Mouse (Mus musculus) MEL (cell line): ENCODE results near the gene Entr1. TPM values are rescaled to one million over a fixed set of nuclear protein-coding genes. Genes with fewer than 3 reads are reported as not detected.
A peak's percentile ranks its signal among the peaks of the same experiment; 100 is the strongest.

Experiments used
- DNase-seq: peaks from one replicate; pipeline ENCODE4 v3.0.0; 2011; ENCODE audit warnings: low read depth, low spot score
- H3K27ac ChIP-seq: 2 replicates; pipeline ENCODE4 v1.5.1; 2012; ENCODE audit warnings: low read depth, mild to moderate bottlenecking, control low read depth, low read length, moderate library complexity; ENCODE audit not compliant: control insufficient read depth
- H3K27me3 ChIP-seq, 2 experiments: fragments of 150-350 bp in 1 of 2; sonication (generic) in 1 of 2; 2 replicates each; pipeline ENCODE4 v1.6.1; 2012; ENCODE audit warnings: low read length in 2 of 2, mild to moderate bottlenecking in 2 of 2, improper control_type of control experiment in 1 of 2, moderate library complexity in 1 of 2; ENCODE audit not compliant: insufficient read depth in 2 of 2, control insufficient read depth in 1 of 2
- H3K36me3 ChIP-seq, 2 experiments: 2 replicates each; pipeline ENCODE4 v1.6.1; 2012 to 2014; ENCODE audit warnings: low read length in 2 of 2, improper control_type of control experiment in 1 of 2, inconsistent platforms in 1 of 2, mild to moderate bottlenecking in 1 of 2; ENCODE audit not compliant: insufficient read depth in 2 of 2, control insufficient read depth in 1 of 2
- H3K4me1 ChIP-seq, 2 experiments: fragments of 150-350 bp in 1 of 2; sonication (generic) in 1 of 2; 2 replicates each; pipeline ENCODE4 v1.6.1; 2012; ENCODE audit warnings: low read length in 2 of 2, improper control_type of control experiment in 1 of 2, mild to moderate bottlenecking in 1 of 2; ENCODE audit not compliant: insufficient read depth in 2 of 2, control insufficient read depth in 1 of 2
- H3K4me3 ChIP-seq, 2 experiments: fragments of 150-350 bp in 1 of 2; sonication (generic) in 1 of 2; 2 replicates each; pipeline ENCODE4 v1.5.1; 2012; ENCODE audit warnings: low read depth in 2 of 2, low read length in 2 of 2, mild to moderate bottlenecking in 2 of 2, moderate library complexity in 2 of 2, control low read depth in 1 of 2, improper control_type of control experiment in 1 of 2; ENCODE audit not compliant: control insufficient read depth in 1 of 2, insufficient read depth in 1 of 2
- H3K79me2 ChIP-seq: 2 replicates; pipeline ENCODE4 v1.6.1; 2012; ENCODE audit warnings: mild to moderate bottlenecking, low read length, moderate library complexity; ENCODE audit not compliant: control insufficient read depth, poor library complexity, insufficient read depth
- H3K9ac ChIP-seq: 2 replicates; pipeline ENCODE4 v1.6.1; 2012; ENCODE audit warnings: low read depth, mild to moderate bottlenecking, control low read depth, low read length, moderate library complexity; ENCODE audit not compliant: control insufficient read depth, poor library complexity, severe bottlenecking
- H3K9me3 ChIP-seq: fragments of 150-350 bp; sonication (generic); replicated peaks from 2 replicates; pipeline ENCODE4 v1.6.1; 2012; ENCODE audit warnings: mild to moderate bottlenecking, low read length, improper control_type of control experiment, moderate library complexity; ENCODE audit not compliant: insufficient read depth
- ELF1 ChIP-seq: IDR thresholded peaks from 2 replicates; pipeline ENCODE4 v1.6.1; 2014; ENCODE audit warnings: low read depth, mild to moderate bottlenecking, inconsistent platforms, low read length, improper control_type of control experiment, moderate library complexity
- MAX ChIP-seq: IDR thresholded peaks from 2 replicates; pipeline ENCODE4 v1.6.1; 2011; ENCODE audit warnings: low read length, improper control_type of control experiment
- MEF2A ChIP-seq: IDR thresholded peaks from 2 replicates; pipeline ENCODE4 v1.6.1; 2014; ENCODE audit warnings: low read depth, mild to moderate bottlenecking, inconsistent platforms, low read length, improper control_type of control experiment; ENCODE audit not compliant: poor library complexity, insufficient replicate concordance, severe bottlenecking; ENCODE audit errors: extremely low read depth
- NELFE ChIP-seq: IDR thresholded peaks from 2 replicates; pipeline ENCODE4 v1.6.1; 2011; ENCODE audit warnings: low read depth, low read length, improper control_type of control experiment
- NRF1 ChIP-seq: IDR thresholded peaks from 2 replicates; pipeline ENCODE4 v1.6.1; 2014; ENCODE audit warnings: low read depth, mild to moderate bottlenecking, inconsistent platforms, low read length, improper control_type of control experiment, moderate library complexity; ENCODE audit not compliant: poor library complexity, insufficient read depth, severe bottlenecking
- POLR2AphosphoS5 ChIP-seq: IDR thresholded peaks from 2 replicates; pipeline ENCODE4 v1.6.1; 2012; ENCODE audit warnings: low read depth, borderline replicate concordance, mild to moderate bottlenecking, inconsistent platforms, low read length, moderate library complexity, mixed read lengths
- RAD21 ChIP-seq: IDR thresholded peaks from 2 replicates; pipeline ENCODE4 v1.6.1; 2011; ENCODE audit warnings: mild to moderate bottlenecking, low read depth, low read length, improper control_type of control experiment
- TCF12 ChIP-seq: IDR thresholded peaks from 2 replicates; pipeline ENCODE4 v1.6.1; 2014; ENCODE audit warnings: low read depth, mild to moderate bottlenecking, inconsistent platforms, low read length, improper control_type of control experiment, moderate library complexity
- UBTF ChIP-seq: IDR thresholded peaks from 2 replicates; pipeline ENCODE4 v1.6.1; 2012; ENCODE audit warnings: low read depth, mild to moderate bottlenecking, inconsistent platforms, low read length, improper control_type of control experiment, moderate library complexity, borderline replicate concordance; ENCODE audit not compliant: insufficient read depth
- polyA plus RNA-seq, 2 experiments: library from polyadenylated mRNA; stranded (reverse) in 1 of 2; unstranded in 1 of 2; fragments of >175 nt in 1 of 2; fragments of >200 nt in 1 of 2; gene quantifications; 2 replicates each; pipeline versions ENCODE4 v1.2.1 to v1.2.4; 2012; ENCODE audit warnings: low replicate concordance in 2 of 2, low read depth in 1 of 2; ENCODE audit not compliant: insufficient read length in 2 of 2, insufficient read depth in 1 of 2, missing spikeins in 1 of 2
- total RNA-seq: library from RNA; depleted of rRNA; stranded (reverse); fragments of 300-350 nt; gene quantifications from 2 replicates; pipeline ENCODE4 v1.2.3, GENCODE M21; 2012

Entr1 gene
- total and polyA plus RNA-seq, 3 experiments, result 63.6 to 71.1 TPM; not detected in 1

DNA sequence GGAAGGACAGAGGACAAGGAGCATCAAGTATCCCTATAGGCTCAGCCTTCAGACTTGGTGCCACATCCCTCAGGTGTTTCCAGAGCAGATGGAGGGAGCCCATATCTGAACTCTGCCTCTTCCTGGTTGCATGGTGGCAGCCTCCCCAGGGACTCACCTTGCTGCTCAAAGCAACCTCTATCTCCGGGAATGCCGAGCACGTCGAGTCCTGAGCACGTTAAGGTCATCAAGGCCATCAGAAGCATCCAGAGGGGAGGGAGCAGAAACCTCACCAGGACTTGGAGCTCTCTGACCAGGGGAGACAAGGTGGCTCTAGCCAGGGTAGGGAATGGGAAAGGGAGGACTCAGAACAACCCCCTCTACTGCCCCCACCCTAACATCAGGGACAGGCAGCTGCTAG is 25.6 kb downstream of the Entr1 start:
- H3K27me3 ChIP-seq, result no peaks in the 10 kb centered on the region
- H3K9ac ChIP-seq, result no peak overlapping the region
- TF ChIP-seq RAD21 (no peak), NRF1 (no peak), UBTF (no peak), NELFE (no peak), MEF2A (no peak), TCF12 (no peak)
- no peak overlapping the region for H3K27ac ChIP-seq
- H3K4me1 ChIP-seq, result no peaks in the 10 kb centered on the region
- DNase-seq, result no peak
- no peaks in the 10 kb centered on the region for H3K9me3 ChIP-seq
- no peaks in the 10 kb centered on the region for H3K79me2 ChIP-seq
- H3K36me3 ChIP-seq, result peaks cover 0 to 2% of the 10 kb centered on the region in 2 experiments; a peak in 1 of 4 replicates
- H3K4me3 ChIP-seq, result no peak overlapping the region

- DNase-seq, result no peak
- TF ChIP-seq RAD21 (no peak), MAX (no peak), NRF1 (no peak)
- Histone ChIP-seq H3K4me3 (no peak overlapping the region), H3K36me3 (peaks cover 0 to 2% of the 10 kb centered on the region in 2 experiments; a peak in 1 of 4 replicates), H3K27ac (no peak overlapping the region), H3K27me3 (no peaks in the 10 kb centered on the region), H3K4me1 (no peaks in the 10 kb centered on the region), H3K9ac (no peak overlapping the region), H3K9me3 (no peaks in the 10 kb centered on the region), H3K79me2 (no peaks in the 10 kb centered on the region)
Observed at GRCm38 (mm10) chr2:26362991-26363390, 26.1 kb downstream of the Entr1 start.

DNA sequence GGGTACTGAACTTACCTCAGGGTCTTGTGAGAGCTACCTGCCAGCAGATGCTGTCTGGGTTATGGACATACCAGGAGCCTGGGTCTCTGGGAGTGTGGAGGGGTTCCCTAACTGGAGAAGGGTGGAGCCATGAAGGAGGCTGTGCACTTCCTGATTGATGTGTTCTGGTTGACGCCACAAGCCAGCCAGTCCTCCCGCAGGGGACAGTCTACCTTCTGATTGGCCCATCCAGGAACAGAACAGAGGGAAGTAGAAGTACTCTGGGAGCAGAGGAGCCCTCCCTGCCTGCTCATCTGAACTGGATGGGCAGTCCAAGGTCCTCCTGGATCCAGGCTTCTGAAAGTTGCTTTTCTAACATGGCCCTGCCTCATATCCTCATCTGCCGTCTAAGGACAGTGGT is 28.3 kb downstream of the Entr1 start, which contains the start of gene Card9:
Gene Card9 (minus strand): TSS at position 147 of the 400 bp plus-strand sequence.
- no peak within 1 kb of the TSS for H3K27ac ChIP-seq
- H3K27me3 ChIP-seq, result no peaks in the 10 kb centered on the region
- no peak within 1 kb of the TSS for H3K9ac ChIP-seq
- TF ChIP-seq ELF1, result peak; percentile 49
- no peak for TF ChIP-seq POLR2AphosphoS5
- H3K9me3 ChIP-seq, result no peaks in the 10 kb centered on the region
- no peak within 1 kb of the TSS for H3K4me3 ChIP-seq
- peak; percentile 61 for DNase-seq
- no peaks in the 10 kb centered on the region for H3K79me2 ChIP-seq
- H3K36me3 ChIP-seq, result peaks cover 0 to 2% of the 10 kb centered on the region in 2 experiments; a peak in 1 of 4 replicates
- H3K4me1 ChIP-seq, result no peaks in the 10 kb centered on the region
